23 mouse cellular contexts compared by ENCODE assay signal in genomic region chr1:85117537-85117936, GRCm38 (mm10). TPM values are rescaled to one million over a fixed set of nuclear protein-coding genes. Genes with fewer than 3 reads are reported as not detected.
DNase-seq lines count a peak whose midpoint lies in the region; TF ChIP-seq lines count a peak whose summit lies in the region.
"Not testable (repeated sequence)": the region's sequence is repeated elsewhere in the genome, so short reads cannot be mapped to it uniquely, and the experiment has no call there.
"Had no signal": no experiment of that assay in that cellular context is flagged by ENCODE, and none has a peak within 500 bp of the region (broad histone marks: within the 10 kb centered on the region; RNA-seq: fewer than 3 reads in every experiment).

No protein-coding gene starts in this region.

- WGBS in thymus, adult 2 months = 78% methylated on average over 4 of the region's 6 CpGs

- H3K27ac ChIP-seq in thymus, adult 2 months (ENCODE audit: control insufficient read depth, insufficient read depth, low read length) = not testable (repeated sequence)

- H3K36me3 ChIP-seq in thymus, adult 2 months (ENCODE audit: control insufficient read depth, insufficient read depth, low read length) = not testable (repeated sequence)

- H3K4me3 ChIP-seq in thymus, adult 2 months (ENCODE audit: control insufficient read depth, insufficient read depth, low read length) = not testable (repeated sequence)

- DNase-seq in heart, adult 11 months = peak; percentile 95
- DNase-seq in heart, postnatal 4 days = peak; percentile 18
- peak; percentile 6 for DNase-seq in kidney, postnatal 10 days
- peak; percentile 28 to 72 for DNase-seq in spleen, postnatal 4 days (ENCODE audit: low spot score in 2 of 2)
- DNase-seq in testis, postnatal 10 days (ENCODE audit: low spot score) = peak; percentile 43
- DNase-seq in thymus, adult 2 months = peak; percentile 10

- H3K4me1 ChIP-seq in thymus, adult 2 months (replicated peaks; ENCODE audit: control insufficient read depth, insufficient read depth, low read length) = not testable (repeated sequence)

- not testable (repeated sequence) for H3K27me3 ChIP-seq in thymus, adult 2 months (ENCODE audit: control insufficient read depth, insufficient read depth, low read length)

- not testable (repeated sequence) for TF ChIP-seq POLR2A in thymus, adult 2 months (IDR thresholded peaks at IDR 0.05; ENCODE audit: control insufficient read depth, extremely low read depth, insufficient read depth, low read length, poor library complexity)

- TF ChIP-seq CTCF in thymus, adult 2 months (IDR thresholded peaks at IDR 0.05; ENCODE audit: borderline replicate concordance, control insufficient read depth, extremely low read depth, insufficient read depth, low read length, poor library complexity) = not testable (repeated sequence)

RNA-seq across cellular contexts. Expression of gene A530032D15Rik, which starts 7.9 kb away (rescaled TPM):
- not detected for total RNA-seq in heart, postnatal 4 days (2021)
- 0.23 and 0.46 TPM in 2 replicates for polyA plus RNA-seq in thymus, adult 2 months (2012; rRNA removed)
- total RNA-seq: adrenal gland, postnatal 25 days; MEL had no signal
- polyA plus RNA-seq: adrenal gland, adult 2 months; brain, embryonic 14.5 days; C2C12; G1E had no signal

RNA-seq across cellular contexts. Expression of gene Gm10553, which starts 17.6 kb away (rescaled TPM):
- not detected for total RNA-seq in heart, postnatal 4 days (2021)
- polyA plus RNA-seq in thymus, adult 2 months (2012; rRNA removed) = not detected in 2 replicates
- total RNA-seq: adrenal gland, adult 18-20 months; adrenal gland, adult 2 months; adrenal gland, adult 8-10 months; adrenal gland, postnatal 10 days; adrenal gland, postnatal 14 days; adrenal gland, postnatal 25 days; adrenal gland, postnatal 36 days; adrenal gland, postnatal 4 days; CH12.LX; ES-E14; G1E; MEL had no signal
- polyA plus RNA-seq: activated CD4-positive, CD25-positive, alpha-beta regulatory T cell, adult 4 months; adrenal gland, adult 2 months; brain, embryonic 14.5 days; C2C12; CD4-positive, CD25-positive, alpha-beta regulatory T cell, adult 4 months; G1E; Patski had no signal

Comparison
In these comparisons a context has a peak if more than half of its experiments do, and no peak if none do; other contexts are left out.
1. DNase-seq: peak in every context shown above with its lines; median percentile 95 in heart, adult 11 months; 50 in spleen, postnatal 4 days; 43 in testis, postnatal 10 days; 18 in heart, postnatal 4 days; 10 in thymus, adult 2 months; 6 in kidney, postnatal 10 days.